Mouse (Mus musculus) retina, embryonic 14.5 days (tissue): ENCODE results near the gene Pxt1.
"Not testable (repeated sequence)": the region's sequence is repeated elsewhere in the genome, so short reads cannot be mapped to it uniquely, and the experiment has no call there.

ENCODE experiments used
- DNase-seq: peaks from one replicate; pipeline ENCODE4 v3.0.0-alpha.2; 2015; ENCODE audit warnings: low spot score

The Pxt1 gene

GRCm38 (mm10) chr17:28943740-28944139 is at the start of gene Pxt1:
Gene Pxt1, minus strand, starts transcription at chr17:28943840.
- no peak for DNase-seq

DNA sequence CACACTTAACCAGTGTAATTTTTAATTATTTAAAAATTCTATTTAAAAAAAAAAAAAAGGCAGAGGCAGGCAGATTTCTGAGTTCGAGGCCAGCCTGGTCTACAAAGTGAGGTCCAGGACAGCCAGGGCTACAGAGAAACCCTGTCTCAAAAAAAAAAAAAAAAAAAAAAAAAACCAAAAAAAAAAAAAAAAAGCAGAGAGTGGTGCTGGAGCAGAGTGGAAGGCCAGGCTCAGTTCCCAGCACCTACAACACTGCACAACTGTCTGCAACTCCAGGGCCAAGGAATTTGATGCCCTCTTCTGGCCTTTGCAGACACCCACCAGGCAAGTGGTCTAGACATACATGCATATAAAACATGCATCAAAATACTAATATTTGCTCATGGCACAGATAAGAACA is 49.4 kb upstream of the Pxt1 start:
- DNase-seq, result not testable (repeated sequence)

- no peak for DNase-seq
Measured at GRCm38 (mm10) chr17:28992105-28992504, 48.5 kb upstream of the Pxt1 start.

DNA sequence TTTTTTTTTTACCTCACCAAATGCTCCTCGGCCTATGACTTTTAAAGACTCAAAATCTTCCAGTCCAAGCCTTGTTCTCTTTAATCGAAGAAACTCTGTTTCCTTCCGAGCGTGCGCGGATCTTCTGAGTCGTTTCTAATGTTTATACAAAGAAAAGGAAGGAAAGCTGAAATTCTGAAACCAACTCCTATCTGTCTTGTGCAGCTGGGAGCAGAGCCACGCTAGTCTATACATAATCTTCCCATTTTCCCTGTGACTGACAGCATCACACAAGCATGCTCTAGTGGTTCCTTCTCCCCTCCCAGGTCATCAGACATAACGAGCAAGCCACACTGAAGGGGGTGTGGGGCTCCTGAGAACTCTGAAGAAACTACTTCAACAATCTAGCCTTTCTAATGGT is 47.6 kb upstream of the Pxt1 start:
- DNase-seq, result no peak

- no peak for DNase-seq
Measured at GRCm38 (mm10) chr17:28990060-28990459, 46.4 kb upstream of the Pxt1 start.

DNA sequence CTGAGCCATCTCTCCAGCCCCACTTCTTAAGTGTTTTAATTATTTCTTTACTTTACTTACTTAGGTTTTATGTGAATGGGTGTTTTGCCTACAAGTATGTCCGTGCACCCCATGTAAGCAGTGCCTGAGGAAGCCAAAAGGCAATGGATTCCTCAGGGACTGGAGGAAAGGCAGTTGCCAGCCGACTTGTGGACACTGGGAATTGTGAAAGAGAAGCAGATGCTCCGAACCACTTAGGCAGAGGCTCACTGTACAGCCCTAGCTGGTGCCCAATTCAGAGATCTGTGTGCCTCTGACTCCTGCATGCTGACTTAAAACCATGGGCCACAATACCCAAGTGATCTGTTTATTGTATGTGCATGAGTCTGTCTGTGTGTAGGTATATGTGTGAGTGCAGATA is 45.4 kb upstream of the Pxt1 start:
- no peak for DNase-seq

- no peak for DNase-seq
Measured at GRCm38 (mm10) chr17:28988291-28988690, 44.7 kb upstream of the Pxt1 start.

DNA sequence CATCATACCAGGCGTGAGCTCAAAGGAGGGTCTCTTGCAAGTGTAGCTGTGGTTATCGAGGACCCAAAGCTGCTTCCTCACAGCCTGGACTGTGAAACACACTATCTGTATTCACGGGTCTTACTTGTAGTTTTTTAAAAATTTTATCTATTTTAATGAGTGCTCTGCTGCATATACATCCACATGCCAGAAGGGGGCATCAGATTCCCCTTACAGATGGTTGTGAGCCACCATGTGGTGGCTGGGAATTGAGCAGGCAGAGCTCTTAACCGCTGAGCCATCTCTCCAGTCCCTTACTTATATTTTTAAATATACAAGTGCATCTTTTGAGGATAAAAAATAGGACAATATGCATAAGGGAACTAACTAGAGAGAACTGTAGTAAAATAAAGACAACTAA is 44.1 kb upstream of the Pxt1 start:
- DNase-seq, result peak; percentile 73

DNA sequence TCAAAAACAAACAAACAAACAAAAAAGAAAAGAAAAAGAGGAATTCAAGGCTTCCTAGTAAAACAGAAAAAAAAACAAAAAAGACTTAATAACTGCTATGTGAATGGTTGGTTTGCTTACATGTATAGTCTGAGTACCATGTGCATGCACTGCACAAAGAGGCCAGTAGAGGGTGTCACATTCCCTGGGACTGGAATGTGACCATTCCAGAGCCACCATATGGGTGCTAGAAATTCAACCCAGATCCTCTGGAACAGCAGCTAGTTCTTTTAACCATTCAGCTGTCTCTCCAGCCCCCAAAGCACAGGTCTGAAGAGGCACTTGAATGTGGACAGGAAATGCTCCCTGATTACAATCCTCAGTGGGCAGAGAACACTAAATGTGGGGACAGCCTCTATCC is 43.2 kb upstream of the Pxt1 start:
- DNase-seq, result peak; percentile 60

DNA sequence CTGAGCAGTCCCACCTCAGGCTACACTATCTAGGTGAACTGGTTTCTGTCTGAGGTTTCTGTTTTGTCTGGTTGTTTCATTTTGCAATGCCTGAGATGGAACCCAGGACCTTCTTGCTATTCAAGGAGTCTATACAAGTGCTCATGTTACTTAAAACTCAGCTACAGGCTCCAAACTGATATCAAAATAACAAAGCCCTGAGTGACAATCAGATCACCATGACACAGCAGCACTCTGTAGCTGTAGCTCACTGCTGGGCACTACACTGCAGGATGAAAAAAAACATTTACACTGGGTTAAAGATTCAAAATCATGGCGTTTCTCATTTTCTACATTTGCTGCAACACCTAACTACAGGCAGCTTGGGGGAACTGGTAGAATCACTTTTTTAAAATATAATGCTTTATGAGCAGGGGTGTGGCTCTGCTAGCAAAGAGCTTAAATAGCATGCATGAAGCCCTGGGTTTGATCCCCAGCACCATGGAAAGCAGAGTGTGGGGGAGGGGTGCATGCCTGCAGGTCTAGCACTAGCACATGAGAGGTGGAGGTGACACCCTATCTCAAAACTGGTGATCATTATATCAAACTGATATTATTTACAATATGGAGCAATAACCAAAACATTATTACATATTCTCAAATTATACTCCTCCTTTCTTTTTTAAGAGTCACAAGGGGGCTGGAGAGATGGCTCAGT is 41.2 kb upstream of the Pxt1 start:
- no peak for DNase-seq

GRCm38 (mm10) chr17:28982591-28982990 is 39.0 kb upstream of the Pxt1 start:
- no peak for DNase-seq

GRCm38 (mm10) chr17:28981081-28981480 is 37.4 kb upstream of the Pxt1 start:
- no peak for DNase-seq

GRCm38 (mm10) chr17:28979091-28979490 is 35.5 kb upstream of the Pxt1 start:
- DNase-seq, result no peak

GRCm38 (mm10) chr17:28970122-28970521 is 26.5 kb upstream of the Pxt1 start:
- no peak for DNase-seq

DNA sequence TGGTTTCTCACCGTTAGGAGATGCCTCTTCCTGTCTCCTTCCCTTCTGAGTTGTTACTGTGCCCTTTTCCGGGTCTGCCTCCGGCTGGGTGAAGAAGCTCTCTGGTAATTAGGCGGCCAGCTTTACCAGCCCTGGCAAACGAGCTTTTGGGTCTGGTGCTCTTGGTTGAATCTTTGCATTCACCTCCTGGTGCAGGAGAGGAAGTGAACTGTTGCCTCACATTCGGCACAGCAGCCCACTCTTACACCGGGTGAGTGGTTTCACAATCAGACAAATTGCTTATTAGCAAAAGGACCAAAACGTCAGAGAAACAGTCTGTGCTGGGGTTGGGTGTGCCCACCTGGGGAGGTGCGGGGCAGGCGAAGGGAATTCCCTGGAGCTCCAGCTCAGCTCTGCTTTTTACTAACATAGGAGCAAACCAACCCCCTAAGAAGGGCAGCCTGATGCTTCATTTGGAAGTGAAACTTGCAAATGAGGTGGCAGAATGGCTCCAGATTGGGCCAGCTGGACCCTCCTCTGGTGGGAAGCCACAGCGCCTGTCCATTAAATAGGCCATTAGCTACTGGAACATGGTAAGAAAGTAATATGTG is 23.5 kb upstream of the Pxt1 start:
- DNase-seq, result no peak

- DNase-seq, result no peak
Measured at GRCm38 (mm10) chr17:28961596-28961995, 18.0 kb upstream of the Pxt1 start.

GRCm38 (mm10) chr17:28960597-28960996 is 17.0 kb upstream of the Pxt1 start:
- no peak for DNase-seq

GRCm38 (mm10) chr17:28954416-28954815 is 10.8 kb upstream of the Pxt1 start:
- no peak for DNase-seq

GRCm38 (mm10) chr17:28953251-28953650 is 9.6 kb upstream of the Pxt1 start:
- peak; percentile 18 for DNase-seq

DNA sequence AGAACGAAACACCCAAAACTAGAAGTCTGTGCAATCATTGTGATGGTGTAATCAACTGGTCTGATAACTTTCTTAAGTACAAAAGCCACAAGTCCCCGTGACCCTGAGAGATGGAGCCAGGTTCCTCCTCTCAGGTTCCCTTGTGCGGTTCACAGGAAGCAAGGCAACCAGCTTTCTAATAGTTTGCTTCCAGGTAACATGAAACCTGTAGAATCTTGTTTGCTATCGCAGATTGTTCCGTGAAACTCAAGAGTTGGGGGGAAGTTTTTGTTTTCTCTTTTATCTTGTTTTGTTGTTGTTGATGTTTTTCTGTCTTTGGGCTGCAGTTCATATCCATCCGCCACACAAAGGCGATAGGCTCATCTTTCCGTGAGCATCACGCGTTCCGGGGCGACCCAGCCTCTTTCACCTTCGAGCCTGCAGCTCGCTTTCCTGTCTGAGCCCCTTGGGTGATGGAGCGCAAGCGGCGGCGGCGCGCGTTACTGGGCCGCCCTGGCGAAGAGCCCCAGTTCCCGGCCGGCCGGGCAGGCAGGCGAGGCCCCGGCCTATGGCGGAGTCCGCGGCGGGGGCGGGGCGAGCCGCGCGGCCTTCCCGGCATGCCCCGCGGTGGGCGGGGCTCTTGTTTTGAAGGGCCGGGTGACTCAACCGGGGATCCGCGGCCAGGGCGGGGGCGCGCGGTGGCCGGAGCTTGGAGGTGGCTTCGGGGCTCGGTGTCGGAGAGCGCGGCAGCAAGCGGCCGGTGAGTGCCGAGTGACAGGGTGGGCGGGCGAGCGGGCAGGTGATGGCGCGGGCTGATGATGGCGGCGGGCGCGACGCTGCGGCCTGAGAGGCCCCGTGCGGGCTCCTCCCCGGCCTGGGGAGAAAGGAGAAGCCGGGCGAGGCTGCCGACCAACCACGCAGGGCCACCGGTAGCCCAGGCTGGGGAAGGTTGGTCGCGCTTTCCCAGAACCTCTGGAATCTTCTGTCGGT is 8.5 kb upstream of the Pxt1 start, which contains the start of gene Kctd20:
Kctd20 (plus strand) TSS at position 120 of the 969 bp plus-strand sequence.
- DNase-seq, result peak; percentile 91

DNA sequence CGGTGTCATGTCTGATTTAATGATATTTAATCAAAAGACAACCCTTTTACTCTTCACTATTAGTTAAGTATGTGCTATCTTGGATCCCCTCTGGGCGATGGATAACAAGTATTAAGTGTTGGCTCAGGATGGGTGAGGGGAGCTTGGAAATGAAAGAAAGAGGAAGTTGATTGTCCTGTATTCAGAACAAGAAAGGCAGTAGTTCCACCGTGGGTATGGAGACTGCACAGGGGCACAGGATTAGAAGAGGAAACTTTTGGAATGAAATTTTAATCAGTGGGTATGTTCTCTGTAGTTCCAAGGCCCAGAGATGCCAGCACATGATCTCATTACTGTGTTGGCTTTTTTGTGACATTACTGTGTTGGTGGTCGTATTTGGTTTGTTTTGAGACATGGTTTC is 7.1 kb upstream of the Pxt1 start:
- DNase-seq, result no peak

GRCm38 (mm10) chr17:28948661-28949060 is 5.0 kb upstream of the Pxt1 start:
- DNase-seq, result no peak
